Mouse (Mus musculus) kidney, adult 2 months (tissue): ENCODE data around the gene Myh7b. TPM values are rescaled to one million over a fixed set of nuclear protein-coding genes. Genes with fewer than 3 reads are reported as not detected.
A peak's percentile ranks its signal among the peaks of the same experiment; 100 is the strongest.

Experiments
- DNase-seq: peaks from one replicate; pipeline ENCODE4 v3.0.0; 2021
- H3K27ac ChIP-seq: fragments of 200-500 bp; 2 replicates; pipeline ENCODE4 v1.5.1; 2012; ENCODE audit warnings: low read depth, low read length, control low read depth, inconsistent platforms; ENCODE audit not compliant: insufficient read depth
- H3K27me3 ChIP-seq: fragments of 200-500 bp; replicated peaks from 2 replicates; pipeline ENCODE4 v1.6.1; 2012; ENCODE audit warnings: mild to moderate bottlenecking, moderate library complexity, low read length, inconsistent platforms; ENCODE audit not compliant: control insufficient read depth, insufficient read depth
- H3K36me3 ChIP-seq: fragments of 200-500 bp; 2 replicates; pipeline ENCODE4 v1.6.1; 2012; ENCODE audit warnings: mild to moderate bottlenecking, moderate library complexity, low read length, inconsistent platforms; ENCODE audit not compliant: control insufficient read depth, insufficient read depth
- H3K4me1 ChIP-seq: fragments of 200-500 bp; 2 replicates; pipeline ENCODE4 v1.6.1; 2011; ENCODE audit warnings: low read length; ENCODE audit not compliant: control insufficient read depth, insufficient read depth
- H3K4me3 ChIP-seq: fragments of 200-500 bp; 2 replicates; pipeline ENCODE4 v1.5.1; 2011; ENCODE audit warnings: mild to moderate bottlenecking, low read depth, low read length, control low read depth; ENCODE audit not compliant: insufficient read depth
- CTCF ChIP-seq: fragments of 200-500 bp; conservative IDR thresholded peaks from 2 replicates; pipeline ENCODE4 v1.5.1; 2011; ENCODE audit warnings: low read depth, mild to moderate bottlenecking, control low read depth, low read length, moderate library complexity, mixed read lengths; ENCODE audit not compliant: insufficient read depth, insufficient read length
- POLR2A ChIP-seq: fragments of 200-500 bp; IDR thresholded peaks from one replicate; pipeline ENCODE4 v1.6.1; 2011; ENCODE audit warnings: low read depth, low read length, control low read depth
- WGBS: fragments of 180-500 bp; shearing (Covaris S2); methylation state at CpG from one replicate; pipeline ENCODE4 v1.1.7; 2018; 5-methylcytosine and 5-hydroxymethylcytosine counted together
- polyA plus RNA-seq: library from polyadenylated mRNA; depleted of rRNA; stranded (reverse); fragments of >200 nt; gene quantifications from 2 replicates; pipeline ENCODE4 v1.2.3, GENCODE M21; 2012

Gene Myh7b
- polyA plus RNA-seq, 1 experiment = 0.05 TPM

DNA sequence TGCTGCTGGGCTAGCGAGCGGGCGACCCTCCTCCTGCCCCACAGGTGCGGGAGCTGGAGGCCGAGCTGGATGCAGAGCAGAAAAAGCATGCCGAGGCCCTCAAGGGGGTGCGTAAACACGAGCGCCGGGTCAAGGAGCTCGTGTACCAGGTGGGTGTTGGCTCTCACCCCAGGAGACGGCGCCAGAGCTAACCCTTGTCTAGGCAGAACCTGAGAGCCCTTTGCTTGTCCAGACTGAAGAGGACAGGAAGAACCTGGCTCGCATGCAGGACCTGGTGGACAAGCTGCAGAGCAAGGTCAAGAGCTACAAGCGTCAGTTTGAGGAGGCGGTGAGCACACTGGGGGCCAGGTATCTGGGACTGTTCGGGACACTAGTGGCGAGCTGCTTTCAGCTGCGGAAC, 22.1 kb downstream of the Myh7b start:
- TF ChIP-seq CTCF (no peak), POLR2A (no peak)
- H3K36me3 ChIP-seq = no peaks in the 10 kb centered on the region; the same call in 1 of the 2 replicates
- H3K27me3 ChIP-seq = no peaks in the 10 kb centered on the region
- no peak for DNase-seq
- WGBS = 77% methylated on average over 19 of the region's 19 CpGs
- H3K4me3 ChIP-seq = no peak overlapping the region
- H3K4me1 ChIP-seq = no peaks in the 10 kb centered on the region
- no peak overlapping the region for H3K27ac ChIP-seq

DNA sequence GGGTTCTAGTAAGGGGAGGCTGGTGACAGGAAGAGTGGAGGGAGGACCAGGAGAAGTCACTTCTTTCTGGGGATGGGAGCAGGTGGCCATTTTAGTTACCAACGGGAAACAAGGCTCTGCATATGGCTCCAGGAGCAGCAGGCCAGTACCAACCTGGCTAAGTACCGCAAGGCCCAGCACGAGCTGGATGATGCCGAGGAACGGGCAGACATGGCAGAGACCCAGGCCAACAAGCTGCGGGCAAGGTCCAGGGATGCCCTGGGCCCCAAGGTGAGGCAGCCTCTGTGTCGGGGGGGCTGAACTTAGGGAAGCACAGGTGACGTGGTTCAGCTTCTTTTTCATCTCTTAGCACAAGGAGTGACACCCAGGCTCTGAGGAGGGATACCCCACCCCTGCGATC, 22.7 kb downstream of the Myh7b start:
- H3K4me1 ChIP-seq = no peaks in the 10 kb centered on the region
- 89% methylated on average over 9 of the region's 9 CpGs for WGBS
- TF ChIP-seq CTCF (no peak), POLR2A (no peak)
- no peak overlapping the region for H3K27ac ChIP-seq
- no peak for DNase-seq
- H3K27me3 ChIP-seq = no peaks in the 10 kb centered on the region
- H3K4me3 ChIP-seq = no peak overlapping the region
- H3K36me3 ChIP-seq = no peaks in the 10 kb centered on the region; the same call in 1 of the 2 replicates

DNA sequence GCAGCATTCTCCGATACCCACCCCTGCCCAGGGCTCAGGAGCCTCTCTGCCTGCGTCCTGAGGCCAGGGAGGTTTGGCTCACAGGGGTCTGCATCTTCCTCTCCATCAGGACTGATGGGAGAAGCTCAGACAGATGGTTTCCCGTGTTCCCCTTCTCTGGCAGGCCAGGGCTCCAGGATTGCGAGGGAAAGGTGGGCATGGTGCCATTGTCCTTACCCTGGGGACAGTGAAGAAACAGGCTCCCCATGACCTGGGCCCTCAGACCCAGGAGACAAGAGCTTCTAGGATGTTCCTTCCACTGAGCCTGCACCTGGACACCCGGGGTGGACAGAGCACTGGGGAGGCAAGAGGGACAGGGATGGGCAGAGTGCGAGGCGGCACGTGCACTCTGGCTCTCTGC, 23.6 kb downstream of the Myh7b start:
- H3K27me3 ChIP-seq = no peaks in the 10 kb centered on the region
- H3K36me3 ChIP-seq = no peaks in the 10 kb centered on the region; the same call in 1 of the 2 replicates
- TF ChIP-seq CTCF (no peak), POLR2A (no peak)
- no peak overlapping the region for H3K27ac ChIP-seq
- 86% methylated on average over 8 of the region's 8 CpGs for WGBS
- DNase-seq = no peak
- no peak overlapping the region for H3K4me3 ChIP-seq
- H3K4me1 ChIP-seq = no peaks in the 10 kb centered on the region

DNA sequence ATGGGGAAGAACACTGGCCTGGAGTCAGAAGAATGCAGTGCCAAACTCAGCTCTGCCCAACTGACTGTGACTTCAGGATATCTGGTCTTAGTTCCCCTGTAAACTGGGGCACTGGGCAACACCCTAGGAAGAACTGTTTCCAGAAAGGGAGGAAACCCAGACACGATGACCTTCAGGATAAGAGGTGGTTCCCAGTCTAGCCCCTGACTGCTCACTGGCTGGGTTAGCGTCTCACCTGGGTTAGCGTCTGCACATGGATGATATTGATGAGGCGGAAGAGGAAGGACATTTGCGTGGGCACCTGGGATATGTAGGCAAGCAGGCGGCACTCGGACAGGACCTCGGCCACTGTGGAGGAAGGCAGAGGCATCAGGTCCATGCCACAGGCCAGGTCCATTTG, 24.9 kb downstream of the Myh7b start:
- no peak for TF ChIP-seq POLR2A
- TF ChIP-seq CTCF = no peak
- 93% methylated on average over 8 of the region's 8 CpGs for WGBS
- no peaks in the 10 kb centered on the region for H3K4me1 ChIP-seq
- no peaks in the 10 kb centered on the region for H3K27me3 ChIP-seq
- H3K27ac ChIP-seq = no peak overlapping the region
- H3K36me3 ChIP-seq = no peaks in the 10 kb centered on the region; the same call in 1 of the 2 replicates
- no peak for DNase-seq
- H3K4me3 ChIP-seq = no peak overlapping the region

DNA sequence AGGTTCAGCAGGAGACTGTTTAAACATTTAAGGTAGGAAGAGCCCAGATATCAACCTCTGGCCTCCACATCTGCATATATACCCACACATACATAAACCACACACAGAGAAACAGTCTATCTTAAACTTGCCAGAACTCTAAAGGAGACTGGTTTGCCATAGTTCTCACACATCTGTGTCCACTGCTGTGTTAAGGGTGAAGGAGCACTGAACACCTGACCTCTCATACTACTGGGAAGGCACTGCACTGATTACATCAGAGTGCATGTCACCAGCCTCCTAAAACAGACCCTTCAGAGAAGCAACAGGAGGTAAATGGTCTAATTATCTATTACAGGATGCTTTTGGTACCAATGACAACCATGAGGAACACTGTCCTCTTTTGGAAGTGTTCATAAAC, 25.9 kb downstream of the Myh7b start:
- Histone ChIP-seq H3K4me1 (peaks cover 3% of the 10 kb centered on the region; the same call in 1 of the 2 replicates), H3K36me3 (no peaks in the 10 kb centered on the region; the same call in 1 of the 2 replicates), H3K27me3 (no peaks in the 10 kb centered on the region), H3K4me3 (no peak overlapping the region), H3K27ac (no peak overlapping the region)
- no peak for TF ChIP-seq CTCF
- no peak for TF ChIP-seq POLR2A
- DNase-seq = no peak

DNA sequence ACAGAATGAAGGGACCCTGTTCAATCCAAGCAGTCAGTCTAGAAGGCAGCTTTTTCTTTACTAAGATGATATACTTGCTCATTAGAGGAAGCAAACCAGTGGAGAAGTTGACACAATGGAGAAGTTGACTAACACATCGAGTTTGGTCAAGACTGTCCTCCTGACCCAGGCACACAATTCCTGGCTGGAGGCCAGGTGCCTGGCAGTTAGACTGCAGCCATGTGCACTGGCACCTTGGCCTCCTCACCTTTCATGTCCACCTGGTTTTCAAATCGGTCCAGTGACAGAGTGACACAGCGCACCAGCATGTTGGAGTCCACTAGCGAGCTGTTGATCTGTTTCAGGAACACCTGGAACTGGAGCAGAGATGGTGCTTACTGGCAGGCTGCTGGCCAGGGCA, 26.4 kb downstream of the Myh7b start:
- 64% methylated on average over 4 of the region's 4 CpGs for WGBS
- Histone ChIP-seq H3K27ac (no peak overlapping the region), H3K4me1 (peaks cover 5% of the 10 kb centered on the region; the same call in 1 of the 2 replicates), H3K36me3 (no peaks in the 10 kb centered on the region; the same call in 1 of the 2 replicates), H3K27me3 (no peaks in the 10 kb centered on the region), H3K4me3 (no peak overlapping the region)
- TF ChIP-seq CTCF (no peak), POLR2A (no peak)
- DNase-seq = peak; percentile 40

DNA sequence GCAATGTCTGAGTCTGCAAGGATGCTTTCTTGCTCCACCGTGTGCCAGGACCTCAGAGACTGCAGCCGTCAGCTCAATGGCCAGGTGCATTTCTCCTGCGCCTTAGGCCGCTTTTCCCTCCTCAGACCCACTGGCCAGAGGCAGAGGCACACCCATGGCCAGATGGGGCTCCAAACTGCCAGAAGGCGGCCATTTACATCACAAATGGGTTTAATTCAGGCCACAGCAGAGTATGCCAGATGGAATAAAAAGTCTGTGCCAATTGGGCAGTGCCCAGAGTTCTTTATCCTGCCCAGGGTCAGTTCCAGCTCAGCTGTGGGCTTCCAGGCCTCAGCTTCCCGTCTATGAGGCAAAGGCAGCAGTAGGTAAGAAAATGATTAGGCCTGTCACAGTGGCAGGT, 29.6 kb downstream of the Myh7b start:
- peaks cover 5% of the 10 kb centered on the region; the same call in 1 of the 2 replicates for H3K4me1 ChIP-seq
- WGBS = 82% methylated on average over 6 of the region's 6 CpGs
- no peak for DNase-seq
- no peak overlapping the region for H3K4me3 ChIP-seq
- H3K27me3 ChIP-seq = no peaks in the 10 kb centered on the region
- peaks cover 1% of the 10 kb centered on the region; the same call in 1 of the 2 replicates for H3K36me3 ChIP-seq
- TF ChIP-seq CTCF (no peak), POLR2A (no peak)
- no peak overlapping the region for H3K27ac ChIP-seq
